Mouse (Mus musculus): ENCODE measurements around the gene Pygm. TPM values are rescaled to one million over a fixed set of nuclear protein-coding genes. Genes with fewer than 3 reads are reported as not detected.

Pygm gene
- total RNA-seq, 4 experiments from 2014 or later, result 25.2 to 37.8 (median 32.7) TPM

DNA sequence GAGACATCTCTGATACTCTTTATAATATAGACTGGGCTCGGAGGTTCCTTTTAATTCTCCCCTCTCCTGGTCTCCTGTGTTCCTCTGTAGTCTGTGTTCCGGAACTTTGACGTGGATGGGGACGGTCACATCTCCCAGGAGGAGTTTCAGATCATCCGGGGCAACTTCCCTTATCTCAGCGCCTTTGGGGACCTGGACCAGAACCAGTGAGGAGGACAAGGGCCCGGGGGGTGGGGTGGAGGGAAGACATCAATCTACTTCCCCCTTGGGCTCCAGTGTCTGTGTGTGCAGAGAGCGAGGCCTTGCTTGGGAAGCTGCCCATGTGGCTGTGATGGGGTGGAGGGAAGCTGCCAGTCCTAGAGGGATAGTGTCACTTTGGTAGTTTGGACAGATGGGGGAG, 24.6 kb downstream of the Pygm start:
- DNase-seq (ENCODE audit: low spot score in 2 of 2), result no peak

DNA sequence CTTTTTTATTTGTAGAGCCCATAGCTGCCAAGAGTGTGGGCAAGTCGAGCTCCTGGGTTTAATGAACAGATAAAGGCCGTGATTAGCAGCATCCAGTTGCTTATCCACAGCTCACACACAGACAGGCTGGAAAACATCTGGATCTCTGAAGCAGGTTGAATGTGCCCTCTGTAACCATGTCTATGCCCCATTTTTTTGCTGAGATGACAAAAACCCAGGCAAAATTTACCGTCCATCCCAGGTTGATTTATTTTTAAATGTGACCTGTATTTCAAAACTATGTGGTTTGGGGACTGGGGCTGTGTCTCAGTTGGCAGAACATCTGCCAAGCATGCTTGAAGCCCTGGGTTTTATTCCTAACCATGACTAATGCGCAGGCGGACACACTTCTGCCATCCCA, 25.0 kb downstream of the Pygm start:
- DNase-seq (ENCODE audit: low spot score in 2 of 2), result no peak

DNA sequence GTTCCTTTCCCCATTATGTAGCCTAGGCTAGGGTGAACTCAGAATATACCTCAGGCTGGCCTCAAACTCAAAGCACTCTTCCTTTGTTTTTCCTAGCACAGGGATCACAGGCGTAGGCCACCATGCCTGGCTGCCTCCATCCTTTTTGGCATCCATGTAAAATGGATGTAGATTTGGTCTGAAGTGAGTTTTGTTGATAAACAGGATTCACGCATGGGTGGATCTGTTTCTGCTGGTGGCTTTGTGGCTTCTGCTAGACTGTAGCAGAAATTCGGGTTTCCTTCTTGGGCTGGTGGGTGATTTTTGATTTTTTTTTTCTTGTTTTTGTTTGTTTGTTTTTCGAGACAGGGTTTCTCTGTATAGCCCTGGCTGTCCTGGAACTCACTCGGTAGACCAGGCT, 25.7 kb downstream of the Pygm start:
- no peak for DNase-seq (ENCODE audit: low spot score in 2 of 2)

DNA sequence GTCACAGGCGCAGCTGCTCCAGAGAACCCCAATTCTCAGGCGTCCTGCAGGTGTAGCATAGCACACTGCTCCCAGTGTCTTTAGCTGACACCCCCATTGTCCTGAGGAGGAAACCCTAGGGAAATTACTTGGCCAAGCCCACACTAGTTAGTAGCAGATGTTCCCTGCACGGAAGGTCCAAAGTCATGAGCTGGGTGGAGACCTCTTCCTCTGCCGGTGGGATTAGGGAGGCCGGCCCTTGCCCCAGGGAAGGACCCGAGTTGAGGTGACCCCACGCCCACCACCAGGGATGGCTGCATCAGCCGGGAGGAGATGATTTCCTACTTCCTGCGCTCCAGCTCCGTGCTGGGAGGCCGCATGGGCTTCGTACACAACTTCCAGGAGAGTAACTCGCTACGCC, 28.6 kb downstream of the Pygm start:
- DNase-seq (ENCODE audit: low spot score in 2 of 2), result no peak

DNA sequence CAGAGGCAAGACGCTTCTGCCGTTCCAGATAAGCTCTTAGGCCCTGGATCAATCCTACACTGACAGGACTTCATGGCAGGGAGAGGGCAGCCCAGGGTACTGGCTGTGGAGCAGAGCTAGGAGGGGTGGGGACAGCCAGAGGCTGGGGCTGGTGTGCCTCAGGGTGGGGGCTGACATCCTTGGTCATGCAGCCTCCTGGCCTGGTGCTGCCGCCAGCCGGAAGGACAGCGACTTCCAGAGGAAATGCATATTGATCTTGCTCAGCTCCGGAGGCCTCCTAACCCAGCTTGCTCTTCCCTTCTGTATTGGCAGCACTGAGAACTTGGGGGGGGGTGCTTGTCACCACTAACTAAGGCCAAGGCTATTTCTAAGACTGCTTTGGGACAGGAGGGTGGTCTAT, 31.3 kb downstream of the Pygm start:
- DNase-seq (ENCODE audit: low spot score in 2 of 2), result no peak

DNA sequence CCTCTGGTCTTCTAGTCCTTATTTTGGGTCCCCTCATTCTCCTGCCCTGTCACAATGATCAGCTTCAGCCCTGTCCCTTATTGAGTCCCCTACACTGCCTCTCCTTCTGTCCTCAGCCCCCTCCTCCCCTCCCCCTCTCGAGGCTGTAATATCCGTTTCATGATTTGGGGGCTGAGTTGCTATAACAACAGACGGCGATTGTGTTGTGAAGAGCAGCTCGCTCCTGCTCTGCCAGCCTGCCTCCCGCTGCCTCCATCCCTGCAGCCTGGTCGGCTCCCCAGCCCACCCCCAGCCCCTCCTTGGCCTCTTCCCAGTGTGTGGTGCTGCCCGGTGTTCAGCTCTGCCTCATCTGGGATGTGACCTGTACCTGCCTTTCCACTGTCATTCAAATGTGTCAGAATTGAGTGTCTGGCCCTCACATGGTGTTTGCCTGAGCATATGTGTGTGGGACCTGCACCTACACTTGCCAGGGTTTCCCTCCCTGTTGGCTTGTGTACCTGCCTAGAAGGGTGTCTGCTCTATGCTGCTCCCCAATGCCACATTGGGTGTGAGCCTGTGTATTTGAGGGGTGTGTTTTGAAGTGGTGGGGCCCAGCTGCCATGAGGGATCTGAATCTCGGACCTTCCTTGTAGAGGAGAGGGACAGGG, 32.0 kb downstream of the Pygm start:
- DNase-seq (ENCODE audit: low spot score in 2 of 2), result no peak

DNA sequence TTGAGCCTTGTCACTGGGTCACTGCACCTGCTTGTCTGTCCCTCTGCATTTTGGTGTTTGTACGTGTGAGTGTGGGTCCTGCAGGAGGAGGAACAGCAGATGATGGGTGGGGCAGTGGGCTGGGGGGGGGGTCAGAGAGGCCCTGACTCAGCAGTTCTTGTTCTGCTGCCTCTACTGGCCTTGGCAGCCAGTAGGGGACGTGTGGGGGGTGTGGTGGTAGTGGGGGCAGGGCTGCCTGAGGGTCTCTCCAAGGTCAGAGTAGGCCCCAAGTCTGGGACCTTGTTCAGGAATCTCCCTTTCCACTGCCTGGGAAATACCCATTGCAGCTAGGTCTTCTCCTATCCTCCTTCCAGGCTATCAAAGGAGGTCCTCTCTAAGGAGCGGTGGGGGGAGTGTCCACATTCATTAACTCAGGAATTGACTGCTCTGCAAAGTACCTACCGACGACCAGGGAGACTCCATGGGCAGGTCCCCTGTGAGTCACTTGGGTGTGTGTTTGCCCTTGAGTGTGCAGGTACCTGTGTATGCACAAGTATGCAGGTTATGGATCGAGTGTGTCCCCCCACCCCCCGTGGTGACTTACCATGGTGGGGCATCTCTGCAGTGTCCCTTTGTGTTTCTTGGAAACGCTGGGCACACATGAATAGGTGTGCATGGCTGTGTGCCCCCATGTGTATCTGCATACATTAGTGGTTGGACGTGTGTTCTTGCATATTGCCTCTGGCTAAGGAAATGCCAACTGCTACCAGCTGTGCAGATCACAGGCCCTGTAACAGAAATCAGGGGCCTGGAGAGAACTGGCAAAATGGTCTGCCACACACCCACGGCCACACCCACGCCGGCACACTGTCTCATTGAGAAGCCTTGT, 32.9 kb downstream of the Pygm start:
- DNase-seq (ENCODE audit: low spot score in 2 of 2), result no peak

DNA sequence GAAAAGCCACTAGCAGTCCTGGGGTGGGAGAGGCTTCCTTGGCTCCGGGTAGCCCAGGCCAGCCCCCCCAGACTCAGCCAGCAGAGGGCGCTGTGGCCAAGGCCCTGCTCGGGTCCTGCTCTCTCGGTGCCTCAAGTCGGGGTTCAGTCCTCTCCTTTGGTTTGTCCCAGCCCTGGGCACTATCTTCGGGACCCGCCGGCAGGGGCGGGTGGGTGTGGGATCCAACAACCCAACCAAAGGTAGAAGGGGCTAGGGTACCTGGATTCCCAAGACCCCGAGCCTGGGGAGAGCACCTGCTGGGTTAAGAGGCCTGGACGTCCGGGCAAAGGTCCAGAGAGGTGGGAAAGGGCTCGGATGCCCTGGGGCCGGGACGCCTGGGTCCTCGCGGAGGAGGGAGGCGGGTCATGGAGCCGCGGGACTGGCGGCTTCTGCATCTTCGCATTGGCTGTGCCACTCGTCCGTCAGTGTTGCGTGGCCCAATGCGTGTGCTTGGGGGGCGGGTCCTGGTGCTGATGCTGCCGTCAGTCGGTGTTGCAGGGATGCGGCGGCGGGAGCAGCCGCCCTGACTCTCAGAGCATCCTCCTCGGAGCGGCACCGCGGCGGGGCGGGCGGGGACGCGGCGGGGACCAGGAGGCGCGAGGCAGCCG, 34.2 kb downstream of the Pygm start, which contains the start of gene Nrxn2:
Gene Nrxn2, plus strand, starts transcription at position 499 of the 647 bp plus-strand sequence.
- peak; percentile 86 to 94 for DNase-seq (ENCODE audit: low spot score in 2 of 2)

DNA sequence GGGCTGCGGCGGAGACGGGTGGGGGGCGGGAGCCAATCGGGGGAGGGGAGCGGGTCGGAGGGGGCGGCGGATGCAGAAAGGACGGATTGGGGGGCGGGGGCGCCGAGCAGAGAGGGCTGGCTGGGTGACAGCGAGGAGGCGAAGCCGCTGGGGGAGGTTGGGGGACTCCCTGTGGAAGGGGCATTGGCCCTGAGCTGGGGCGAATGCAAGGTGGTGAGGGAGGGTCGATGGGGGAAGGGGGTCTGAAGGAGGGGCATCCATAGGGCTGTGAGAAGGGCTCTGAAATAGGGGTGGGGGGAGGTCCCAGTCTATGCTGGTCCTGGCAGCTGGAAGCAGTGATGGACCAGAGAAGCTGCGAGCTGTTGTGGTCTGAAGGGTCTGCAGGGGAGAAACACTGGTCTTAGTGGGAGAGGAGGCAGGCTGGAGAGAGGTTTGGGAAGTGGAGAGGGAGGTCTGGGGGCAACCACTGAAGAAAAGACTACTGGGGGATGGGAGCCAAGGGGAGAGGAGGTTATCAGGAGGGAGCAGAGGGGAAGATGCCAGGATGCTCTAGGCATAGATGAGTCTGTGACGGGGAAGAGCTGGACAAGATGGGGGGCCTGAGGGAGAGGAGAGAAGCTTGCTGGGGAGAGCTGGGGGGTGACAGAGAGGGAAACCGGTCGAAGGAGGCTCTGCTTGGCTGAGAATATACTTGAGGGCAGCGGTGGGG, 34.9 kb downstream of the Pygm start:
- DNase-seq (ENCODE audit: low spot score in 2 of 2), result no peak

DNA sequence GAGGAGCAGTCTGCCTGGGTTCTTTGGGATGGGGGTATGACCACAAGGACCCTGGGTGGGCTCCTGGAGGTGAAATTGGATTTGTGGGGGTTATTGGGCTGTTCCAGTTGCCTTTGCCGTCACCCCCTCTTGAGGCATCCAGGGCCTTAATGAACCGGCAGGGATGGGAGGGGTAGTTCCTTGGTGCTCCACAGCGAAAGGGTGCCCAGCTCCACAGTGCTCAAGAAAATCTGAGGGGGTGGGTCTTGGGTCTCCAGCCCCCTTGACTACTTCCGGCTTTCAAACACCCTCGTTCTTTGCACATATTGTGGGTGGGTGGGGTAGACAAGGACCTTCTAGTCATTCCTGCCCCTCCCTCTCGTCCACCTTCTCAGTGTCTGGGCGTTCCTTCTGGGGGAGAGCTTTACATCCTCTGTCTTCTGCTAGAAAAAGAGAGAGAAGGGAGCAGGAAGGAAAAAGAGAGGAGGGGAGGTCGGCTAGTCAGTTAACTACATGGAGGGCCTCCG, 35.7 kb downstream of the Pygm start:
- DNase-seq (ENCODE audit: low spot score in 2 of 2), result no peak

DNA sequence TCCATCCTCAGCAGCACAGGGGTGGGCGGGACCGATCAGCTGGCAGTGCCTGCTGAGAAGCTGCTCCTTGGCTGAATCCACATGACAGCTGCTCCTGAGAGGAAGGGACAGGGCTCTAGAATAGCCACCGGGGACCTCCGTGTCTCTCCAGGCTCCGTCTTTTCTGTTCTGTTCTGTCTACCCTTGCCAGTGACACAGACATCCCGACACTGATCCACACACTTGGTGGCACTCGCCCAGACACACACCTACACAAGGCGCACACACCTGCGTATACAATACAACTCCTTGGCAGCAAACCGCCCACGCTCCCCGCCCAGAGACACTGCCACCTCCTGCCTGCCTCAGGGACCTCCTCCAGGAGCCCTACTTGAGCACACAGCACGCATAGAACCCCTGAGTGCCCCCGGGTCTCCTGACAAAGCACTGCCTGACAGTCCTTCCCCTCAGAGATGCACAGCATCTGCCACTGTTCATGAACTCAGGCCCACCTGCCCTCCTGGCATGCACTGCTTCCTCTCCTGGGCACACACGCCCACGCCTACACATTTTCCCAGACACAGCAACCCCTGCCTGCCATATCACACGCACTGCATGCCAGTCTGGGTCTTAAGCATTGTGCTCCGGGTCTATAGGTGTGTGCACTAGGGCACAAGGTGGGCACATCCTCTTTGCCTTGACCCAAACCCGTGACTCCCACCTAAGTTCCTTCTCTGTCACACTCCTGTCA, 36.4 kb downstream of the Pygm start:
- DNase-seq (ENCODE audit: low spot score in 2 of 2), result peak in 1 of 2 experiments; percentile 85

DNA sequence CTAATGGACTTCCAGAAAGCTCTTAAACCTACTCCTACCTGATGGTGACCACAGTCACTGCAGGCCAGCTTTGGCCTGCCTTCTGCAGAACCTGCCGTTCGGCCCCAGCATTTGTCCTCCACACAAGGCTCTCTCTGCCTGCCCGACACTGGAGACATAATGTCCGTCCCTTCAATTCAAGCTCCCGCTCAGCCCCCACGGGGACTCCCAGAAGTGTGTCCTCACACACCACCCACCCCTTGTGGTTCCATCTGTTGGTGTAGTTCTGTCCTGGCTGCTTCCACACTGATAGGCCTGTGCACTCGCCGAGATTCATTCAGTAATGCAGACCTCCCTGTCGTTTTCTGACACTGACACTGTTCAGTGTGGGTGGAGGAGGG, 37.0 kb downstream of the Pygm start:
- peak in 1 of 2 experiments; percentile 83 for DNase-seq (ENCODE audit: low spot score in 2 of 2)

DNA sequence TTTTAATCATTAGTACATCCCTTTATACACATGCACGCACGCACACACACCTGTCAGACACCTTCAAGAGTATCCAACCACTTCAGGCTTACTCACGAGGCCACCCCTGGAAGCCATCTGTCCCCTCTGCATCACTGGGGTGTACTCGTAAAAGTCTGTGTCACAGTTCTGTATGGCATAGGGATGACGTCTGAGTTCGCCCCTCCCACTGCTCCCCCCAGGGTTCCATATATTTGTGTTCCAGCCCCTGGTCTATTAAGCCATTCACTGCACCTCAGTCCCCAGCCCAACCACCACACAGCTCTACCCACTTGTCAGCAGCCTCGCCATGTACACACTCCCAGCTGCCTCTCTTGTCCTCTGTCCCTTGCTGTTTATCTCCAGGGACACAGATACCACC, 37.8 kb downstream of the Pygm start:
- DNase-seq (ENCODE audit: low spot score in 2 of 2), result no peak

DNA sequence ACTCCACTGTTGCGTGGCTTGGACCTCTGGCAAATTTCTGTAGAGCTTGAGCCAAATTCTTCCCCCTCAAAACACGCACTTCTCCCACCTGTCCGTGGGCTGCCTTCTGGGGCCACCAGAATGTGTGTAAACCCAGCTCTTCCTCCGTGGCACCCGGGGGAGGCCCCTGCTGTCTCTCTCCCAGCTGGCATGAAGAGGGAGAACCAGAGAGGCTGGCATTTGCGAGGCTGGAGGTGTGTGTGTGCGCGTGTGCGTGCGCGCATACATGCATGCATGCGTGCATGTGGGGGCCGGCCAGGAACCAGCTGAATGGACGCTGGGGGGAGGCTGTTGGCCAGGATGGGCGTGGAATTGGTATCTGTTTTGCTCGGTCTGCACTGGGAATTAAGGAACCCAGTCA, 39.0 kb downstream of the Pygm start:
- peak in 1 of 2 experiments; percentile 87 for DNase-seq (ENCODE audit: low spot score in 2 of 2)

DNA sequence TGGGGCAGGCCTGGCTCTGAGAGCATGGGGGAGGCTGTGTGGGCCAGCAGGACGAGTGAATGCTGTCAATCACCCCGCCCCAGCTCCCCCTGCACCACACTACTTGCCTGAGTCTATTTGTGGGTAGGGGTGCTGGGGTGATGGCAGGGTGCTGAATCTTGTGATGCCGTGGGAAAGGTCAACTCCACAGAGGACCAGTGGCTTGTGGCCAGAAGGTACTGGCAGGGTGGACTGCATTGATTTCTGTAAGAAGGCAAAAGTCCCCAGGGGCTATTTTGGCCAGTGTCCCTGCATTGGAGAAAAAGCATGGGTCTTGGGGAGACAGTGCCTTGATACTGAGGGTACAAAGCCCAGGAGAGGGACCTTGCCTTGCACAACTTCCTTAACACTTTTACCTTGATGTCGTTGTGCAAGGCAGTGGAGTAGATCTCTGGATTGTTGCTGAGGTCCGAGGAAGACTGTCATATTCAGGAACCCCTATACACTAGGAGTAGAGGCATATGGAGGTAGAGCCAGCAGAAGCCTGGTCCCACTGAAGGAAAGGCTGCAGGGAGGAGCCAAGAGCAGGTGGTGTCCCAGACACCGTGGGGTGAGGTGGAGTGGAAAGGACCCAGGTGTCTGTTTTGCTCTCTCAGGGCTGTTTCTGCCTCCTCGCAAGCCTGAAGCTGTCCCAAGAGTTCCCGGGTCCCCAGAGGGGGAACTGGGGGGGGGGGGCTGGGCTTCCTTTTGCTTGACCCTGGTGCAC, 40.1 kb downstream of the Pygm start:
- no peak for DNase-seq (ENCODE audit: low spot score in 2 of 2)

DNA sequence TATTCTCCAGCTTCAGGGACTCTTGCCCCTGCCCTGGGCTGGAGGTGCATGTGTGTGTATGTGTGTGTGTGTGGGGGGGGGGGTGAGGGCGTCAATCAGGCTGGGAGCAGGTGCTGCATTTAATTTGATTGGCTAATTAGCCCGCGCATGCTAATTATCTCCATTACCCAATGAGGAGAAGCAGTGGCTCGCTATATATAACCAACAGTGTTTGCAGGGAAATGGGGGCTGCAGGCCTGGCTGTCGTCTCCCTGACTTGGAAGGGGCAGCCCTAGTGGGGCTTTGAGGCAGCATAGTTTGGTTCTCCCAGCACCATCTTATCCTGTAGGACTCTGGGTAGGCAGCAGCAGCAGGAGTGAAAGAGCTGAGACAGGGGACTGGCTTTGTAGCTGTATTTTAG, 41.4 kb downstream of the Pygm start:
- DNase-seq (ENCODE audit: low spot score in 2 of 2), result no peak

DNA sequence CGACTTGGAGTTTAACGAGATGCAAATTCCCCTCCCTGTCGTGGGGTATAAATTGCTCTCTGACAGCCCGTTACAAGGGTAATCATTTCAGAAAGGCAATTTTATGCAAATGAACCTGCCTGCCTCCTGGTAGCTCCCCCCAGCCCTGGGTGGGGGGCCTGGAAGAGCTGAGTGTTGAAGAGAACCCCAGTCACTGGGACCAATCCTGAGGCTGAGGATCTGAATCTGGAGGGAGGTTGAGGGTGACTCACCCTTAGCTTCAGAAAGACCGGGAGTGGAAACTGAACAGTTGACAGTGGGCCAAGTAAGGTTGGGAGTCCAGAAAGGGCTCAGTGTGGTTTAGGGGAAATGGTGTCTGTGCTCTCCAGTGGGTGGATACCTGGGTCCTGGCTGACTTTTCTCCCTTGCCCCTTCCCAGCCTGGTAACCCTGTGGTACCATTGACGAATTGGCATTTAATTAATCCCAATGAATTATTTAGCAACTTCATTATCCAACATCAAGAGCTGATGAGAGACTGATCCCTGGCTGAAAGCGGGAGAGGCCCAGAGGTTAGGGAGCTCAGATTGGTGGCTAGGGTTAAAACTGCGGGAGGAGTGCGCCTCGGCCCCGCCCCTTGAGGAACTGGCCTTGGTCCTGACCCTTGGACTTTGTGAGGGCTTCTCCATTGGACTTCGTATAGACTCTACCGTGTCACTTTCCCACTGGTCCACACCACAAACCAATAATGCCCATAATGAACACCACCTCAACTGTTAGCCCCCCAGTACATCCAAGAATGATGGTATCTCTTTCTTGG, 42.7 kb downstream of the Pygm start:
- no peak for DNase-seq (ENCODE audit: low spot score in 2 of 2)

DNA sequence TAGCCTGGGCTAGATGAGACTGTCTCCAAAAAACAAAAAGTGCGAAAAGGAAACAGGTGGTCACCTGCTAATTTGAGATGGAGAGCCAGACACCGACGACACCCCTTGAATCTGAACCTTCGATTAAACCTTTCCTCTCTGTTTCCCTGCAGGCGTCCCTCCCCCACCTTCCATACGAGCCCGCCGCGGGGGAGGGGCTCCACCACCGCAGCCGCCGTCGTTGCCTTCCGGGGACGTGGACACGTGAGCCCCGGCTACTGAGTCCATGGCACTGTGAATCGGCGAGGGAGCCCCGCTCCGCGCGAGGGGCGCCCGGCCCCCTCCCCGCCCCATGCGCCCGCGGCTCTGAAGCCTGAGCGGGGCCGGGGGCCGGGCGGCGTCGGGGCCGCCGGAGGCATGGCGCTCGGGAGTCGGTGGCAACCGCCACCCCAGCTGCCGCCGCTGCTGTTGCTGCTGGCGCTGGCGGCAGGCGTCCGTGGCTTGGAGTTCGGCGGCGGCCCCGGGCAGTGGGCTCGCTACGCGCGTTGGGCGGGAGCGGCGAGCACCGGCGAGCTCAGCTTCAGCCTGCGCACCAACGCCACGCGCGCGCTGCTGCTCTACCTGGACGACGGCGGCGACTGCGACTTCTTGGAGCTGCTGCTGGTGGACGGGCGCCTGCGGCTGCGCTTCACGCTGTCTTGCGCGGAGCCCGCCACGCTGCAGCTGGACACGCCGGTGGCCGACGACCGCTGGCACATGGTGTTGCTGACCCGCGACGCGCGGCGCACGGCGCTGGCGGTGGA, 43.6 kb downstream of the Pygm start:
- no peak for DNase-seq (ENCODE audit: low spot score in 2 of 2)
